Mouse (Mus musculus) adrenal gland, postnatal 36 days (tissue): ENCODE data around the gene Rp9. TPM values are rescaled to one million over a fixed set of nuclear protein-coding genes. Genes with fewer than 3 reads are reported as not detected.
A peak's percentile ranks its signal among the peaks of the same experiment; 100 is the strongest.

Experiments used
- DNase-seq, 2 experiments: peaks; one replicate each; pipeline ENCODE4 v3.0.0; 2021; ENCODE audit warnings: mixed read lengths in 1 of 2
- long read RNA-seq, 2 experiments: library from polyadenylated mRNA; stranded (forward); transcript quantifications; one replicate each; pipeline ENCODE4 v2.0.0; 2021; ENCODE audit warnings: borderline sequencing depth in 2 of 2
- total RNA-seq, 2 experiments: library from RNA; stranded (reverse); gene quantifications; 2 replicates each; pipeline ENCODE4 v1.2.3; 2021

Gene Rp9
- total RNA-seq: 10 to 100 TPM; 29.0 to 42.6 TPM
- long read RNA-seq, experiment 1, transcript Rp9-201 (6 exons, 1,134 nt): major isoform, 37 of 39 reads
- long read RNA-seq, experiment 1, partial matches to known transcripts: 2 of 39 reads
- long read RNA-seq, experiment 1, other reads (novel, unspliced or antisense): 0 of 39 reads
- long read RNA-seq, experiment 2, transcript Rp9-201 (6 exons, 1,134 nt): major isoform, 12 of 14 reads
- long read RNA-seq, experiment 2, partial matches to known transcripts: 0 of 14 reads
- long read RNA-seq, experiment 2, other reads (novel, unspliced or antisense): 2 of 14 reads

DNA sequence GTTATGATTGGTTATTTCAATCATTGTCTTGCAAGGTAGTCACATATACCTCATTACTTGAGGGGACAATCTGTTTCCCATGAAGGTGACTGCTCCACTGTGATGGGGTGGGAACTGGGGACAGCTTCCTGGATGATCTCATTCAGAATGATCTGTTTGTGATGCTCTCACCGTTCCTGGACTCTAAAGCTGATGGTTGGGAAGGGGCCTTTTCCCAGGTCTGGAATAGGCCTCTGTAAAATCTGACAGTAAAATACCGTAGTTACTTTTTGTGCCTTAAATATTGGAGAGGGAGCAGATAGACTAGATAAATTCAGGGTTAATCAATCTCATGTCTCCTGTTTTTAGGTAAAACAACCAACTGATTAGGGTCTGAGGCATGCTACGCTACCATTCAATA lies at the start of gene Rp9:
Rp9 (minus strand) TSS at position 101 of the 400 bp plus-strand sequence.
- no peak for DNase-seq

DNA sequence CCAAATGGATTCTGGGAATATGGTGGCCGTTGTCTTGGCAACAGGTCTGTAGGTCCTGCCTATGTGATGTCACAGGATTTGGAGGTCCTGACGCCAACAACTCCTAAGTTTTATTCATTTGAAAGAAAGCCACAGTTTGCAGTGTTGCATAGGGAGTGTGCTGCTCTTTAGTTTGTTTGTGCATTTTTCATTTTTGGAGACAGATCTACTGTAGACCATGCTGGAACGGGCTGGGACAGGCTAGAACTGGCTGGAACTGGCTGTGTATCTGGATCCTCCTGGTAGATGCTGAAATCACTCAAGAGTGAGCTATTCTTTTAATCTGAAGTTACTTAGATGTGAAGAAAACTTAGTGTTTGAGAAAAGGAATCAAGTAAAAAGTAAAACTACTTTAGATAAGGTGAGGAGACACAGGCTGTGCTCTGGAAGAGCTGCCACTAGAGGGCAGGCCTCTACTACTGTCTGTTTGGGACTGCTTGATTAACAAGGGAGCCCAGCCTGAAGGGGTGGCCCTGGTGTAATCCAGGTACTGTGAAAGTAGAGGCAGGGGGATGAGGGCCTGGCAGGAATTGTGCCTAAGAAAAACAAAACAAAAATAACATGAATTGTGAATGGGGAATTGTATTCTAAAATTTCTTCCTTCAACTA lies 49.0 kb upstream of the Rp9 start:
- peak; percentile 39 to 59 for DNase-seq

DNA sequence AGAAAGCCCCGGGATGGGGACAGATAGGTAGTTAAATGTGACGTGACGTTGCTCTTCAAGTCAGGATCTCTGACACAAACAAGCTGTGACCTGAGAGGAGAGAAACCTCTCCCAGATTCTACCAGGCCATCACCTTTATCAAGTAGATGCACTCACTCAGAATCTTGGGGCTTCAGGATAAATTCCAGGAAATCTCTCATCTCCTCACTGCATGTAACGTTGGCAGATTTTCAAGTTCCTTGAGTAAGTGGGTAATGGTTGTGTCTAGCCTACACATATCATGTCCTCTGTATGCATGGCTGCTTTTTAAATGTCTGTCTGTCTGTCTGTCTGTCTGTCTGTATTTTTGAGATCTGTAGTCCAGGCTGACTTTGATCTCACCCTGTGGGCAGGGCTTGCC lies 45.5 kb upstream of the Rp9 start:
- DNase-seq: no peak

DNA sequence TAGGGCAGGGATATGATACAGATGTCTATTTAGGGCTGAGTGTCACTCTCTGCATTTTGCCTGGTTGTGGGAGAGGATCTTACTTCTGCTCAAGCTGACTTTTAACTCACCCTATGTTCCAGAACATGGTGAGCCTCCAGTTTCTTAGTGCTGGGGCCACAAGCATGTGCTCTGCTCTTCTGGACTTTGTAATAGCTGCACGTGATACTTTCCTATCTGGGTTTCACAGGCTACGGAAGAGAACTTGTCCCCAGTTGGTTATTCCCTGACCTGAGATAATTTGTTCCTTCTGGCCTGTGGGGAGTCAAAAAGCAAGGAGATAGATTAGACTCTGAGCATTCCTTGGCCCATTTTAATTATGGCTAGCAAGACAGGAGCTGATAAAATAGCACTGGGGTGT lies 36.0 kb upstream of the Rp9 start:
- no peak for DNase-seq

DNA sequence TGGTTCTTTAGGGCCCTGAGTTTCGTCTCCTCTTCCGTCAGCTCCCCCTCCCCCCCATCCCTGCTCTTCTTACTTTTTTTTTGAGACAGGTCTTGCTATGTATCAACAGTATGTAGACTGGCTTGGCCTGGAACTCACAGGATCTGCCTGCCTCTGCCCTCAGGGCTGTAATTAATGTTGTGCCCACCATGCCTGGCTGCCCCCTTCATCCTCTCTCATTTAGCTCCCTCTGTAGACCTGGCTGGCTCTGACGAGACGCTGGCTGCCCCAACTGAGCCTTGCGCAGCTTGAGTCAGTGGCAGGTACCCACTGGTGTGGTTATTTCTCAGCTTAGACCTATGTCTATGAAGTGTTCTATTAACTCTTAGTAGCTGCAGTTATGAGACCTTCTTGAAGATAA lies 34.0 kb upstream of the Rp9 start:
- DNase-seq: no peak

- no peak for DNase-seq
These were observed 33.4 kb upstream of the Rp9 start for GRCm38 (mm10) chr9:22502972-22503371.

GRCm38 (mm10) chr9:22497021-22497767 lies 27.7 kb upstream of the Rp9 start:
- DNase-seq: no peak

GRCm38 (mm10) chr9:22495133-22495532 lies 25.6 kb upstream of the Rp9 start:
- no peak for DNase-seq

- no peak for DNase-seq
These were observed 24.8 kb upstream of the Rp9 start for GRCm38 (mm10) chr9:22494203-22494807.

DNA sequence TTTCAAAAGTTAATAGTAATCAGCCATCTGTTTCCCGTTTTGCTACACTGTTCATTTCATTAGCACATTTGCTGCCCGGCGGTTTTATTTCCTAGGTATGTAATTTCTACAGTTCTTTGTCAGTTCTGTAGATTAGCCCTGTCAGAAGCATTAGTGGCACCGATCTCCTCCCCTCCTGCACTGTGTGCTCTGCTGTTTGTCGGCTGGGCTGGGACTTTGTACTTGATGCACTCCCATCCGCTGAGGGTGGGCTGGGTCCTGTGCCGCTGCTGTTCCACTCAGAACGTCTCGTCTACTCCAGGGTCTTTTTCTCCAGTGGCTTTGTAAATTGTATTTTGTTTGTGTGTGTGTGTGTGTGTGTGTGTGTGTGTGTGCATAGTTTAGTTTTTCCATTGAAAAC lies 19.4 kb upstream of the Rp9 start:
- DNase-seq: no peak

GRCm38 (mm10) chr9:22486211-22486610 lies 16.7 kb upstream of the Rp9 start:
- no peak for DNase-seq

GRCm38 (mm10) chr9:22484562-22485308 lies 15.2 kb upstream of the Rp9 start:
- DNase-seq: no peak

DNA sequence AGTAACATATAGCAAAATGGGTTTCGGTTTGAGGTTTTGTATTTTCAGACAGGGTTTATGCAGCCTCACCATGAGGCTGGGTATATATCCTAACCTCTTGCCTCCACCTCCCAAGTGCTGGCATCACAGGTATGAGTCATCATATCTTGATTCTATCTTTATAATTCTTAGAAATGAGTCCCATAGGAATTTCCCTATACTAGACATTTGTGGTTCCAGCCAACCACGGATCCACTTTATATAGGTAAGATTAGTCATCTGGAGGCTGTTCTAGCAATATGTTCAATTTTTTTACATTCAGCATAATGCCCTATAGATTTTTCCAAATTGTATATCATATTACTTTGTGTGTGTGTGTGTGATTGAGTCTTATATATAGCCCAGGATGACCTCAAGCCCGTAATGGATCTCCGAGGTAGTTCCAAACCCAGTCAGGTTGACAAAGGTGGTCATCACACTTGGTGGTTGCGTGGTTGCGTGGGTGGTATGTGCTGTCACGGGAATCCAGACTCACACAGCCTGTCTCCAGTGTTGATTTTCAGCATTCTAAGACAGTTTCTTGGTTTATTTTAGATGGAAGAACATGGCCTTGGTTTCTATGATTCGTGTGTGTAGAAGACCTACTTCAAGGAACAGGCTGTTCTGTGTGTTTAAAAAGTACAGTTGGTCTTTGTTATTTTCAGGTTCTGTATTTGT lies 14.5 kb upstream of the Rp9 start:
- no peak for DNase-seq

DNA sequence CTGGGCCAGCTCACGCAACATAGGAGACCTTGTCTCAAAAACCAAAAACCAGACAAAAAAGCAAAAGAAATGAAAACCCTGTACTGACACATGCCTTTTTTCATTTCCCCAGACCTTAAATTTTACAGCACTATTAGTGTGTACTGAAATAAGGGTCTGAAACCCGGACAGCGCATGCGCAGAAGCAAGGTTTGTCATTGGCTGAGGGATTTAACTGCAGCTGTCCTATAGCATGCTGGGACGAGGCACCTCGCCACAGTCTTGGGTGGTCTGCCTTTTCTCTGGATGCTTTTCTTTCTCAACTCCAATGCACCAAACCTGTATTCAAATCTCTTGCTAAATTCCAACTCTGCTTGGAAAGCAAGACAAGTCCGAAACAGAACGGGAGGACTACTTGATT lies 9.4 kb upstream of the Rp9 start:
- no peak for DNase-seq

- DNase-seq: peak in 1 of 2 experiments; percentile 6
These were observed 6.7 kb upstream of the Rp9 start for GRCm38 (mm10) chr9:22476265-22476664.

- peak; percentile 95 for DNase-seq
These were observed 5.9 kb upstream of the Rp9 start, which contains the start of gene Bbs9 for GRCm38 (mm10) chr9:22475424-22475868. TSS of gene Bbs9 (plus strand) at chr9:22475715.

- DNase-seq: no peak
These were observed 664 bp downstream of the Rp9 start for GRCm38 (mm10) chr9:22468899-22469259.

GRCm38 (mm10) chr9:22468170-22468898 lies 1.2 kb downstream of the Rp9 start:
- peak; percentile 69 to 85 for DNase-seq

DNA sequence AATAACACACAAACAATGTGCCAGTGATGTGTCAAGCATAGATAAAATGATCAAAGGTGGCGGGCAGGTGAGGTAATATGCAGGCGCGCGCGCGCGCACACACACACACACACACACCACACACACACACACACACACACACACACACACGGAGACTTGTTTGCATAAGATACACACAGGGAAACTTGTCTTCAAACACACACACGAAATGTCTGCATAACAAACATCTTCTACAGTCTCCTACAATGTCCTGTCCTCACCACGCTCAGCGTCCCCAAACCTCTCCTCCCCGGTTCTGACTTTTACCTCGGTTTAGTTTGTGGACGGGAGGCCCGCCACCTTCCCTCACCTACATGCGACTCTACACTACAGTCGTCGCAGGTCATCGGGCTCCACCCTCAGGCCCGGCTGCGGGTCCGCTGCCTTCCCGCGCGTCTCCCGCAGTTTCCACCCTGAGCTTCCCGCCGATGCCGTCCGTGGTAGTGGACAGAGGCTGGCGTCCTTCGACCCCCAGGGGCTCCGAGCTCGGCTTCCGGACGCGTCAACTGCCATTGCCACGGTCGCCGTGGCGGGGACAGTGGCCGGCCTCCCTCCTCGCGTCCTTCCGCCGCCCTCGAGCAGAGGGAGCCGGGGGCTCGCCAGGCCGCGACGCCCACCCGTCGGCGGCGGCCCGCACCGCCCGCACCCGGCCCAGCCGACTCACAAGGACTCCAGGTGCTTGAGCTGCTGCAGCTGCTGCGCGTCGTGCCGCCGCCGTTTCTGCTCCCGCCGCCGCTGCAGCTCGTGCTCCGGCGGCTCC lies 2.0 kb downstream of the Rp9 start:
- DNase-seq: peak; percentile 40 to 55

DNA sequence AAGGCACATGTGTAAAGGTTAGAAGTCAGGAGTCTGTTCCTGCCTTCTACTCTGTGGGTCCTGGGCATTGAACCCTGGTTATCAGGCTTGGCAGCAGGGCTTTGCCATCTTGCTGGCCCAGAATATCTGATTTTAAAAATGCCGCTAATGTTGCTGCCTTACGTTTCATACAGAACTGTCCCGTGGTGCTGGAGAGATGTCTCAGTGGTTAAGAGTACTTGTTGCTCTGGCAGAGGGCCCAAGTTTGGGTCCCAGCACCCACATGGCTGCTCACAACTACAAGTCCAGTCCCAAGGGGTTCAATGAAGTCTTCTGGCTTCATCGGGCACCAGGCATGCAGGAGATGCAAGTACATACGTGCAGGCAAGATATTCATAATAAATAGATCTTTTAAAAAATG lies 3.3 kb downstream of the Rp9 start:
- no peak for DNase-seq
